Mouse (Mus musculus) erythroblast, embryonic 14.5 days (primary cell): ENCODE results near the gene Slc7a1.

Experiments
- GATA1 ChIP-seq: IDR thresholded peaks from 2 replicates; pipeline ENCODE4 v1.6.1; 2012; ENCODE audit warnings: low read length, inconsistent platforms, mixed read lengths
- TAL1 ChIP-seq: IDR thresholded peaks from 3 replicates; pipeline ENCODE4 v1.6.1; 2012; ENCODE audit warnings: low read length, inconsistent platforms, mixed read lengths

DNA sequence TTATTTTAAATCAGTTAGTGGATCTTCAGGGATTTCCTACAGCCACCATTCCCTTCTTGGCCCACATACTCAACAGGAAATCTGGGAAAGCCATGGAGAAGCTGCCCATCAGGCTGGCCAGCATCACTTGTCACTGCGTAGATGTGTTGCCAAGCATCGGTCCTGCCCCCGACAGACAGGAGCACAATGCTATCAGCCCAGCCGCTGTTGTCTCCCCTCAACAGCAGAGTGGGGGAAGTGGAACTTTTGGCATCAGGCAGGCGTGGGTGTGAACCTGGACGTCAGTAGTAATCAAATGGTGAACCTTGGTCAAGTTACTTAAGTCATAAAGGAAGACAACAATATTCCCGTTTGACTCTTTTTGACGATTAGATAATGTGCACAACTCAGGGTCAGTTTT lies 9.8 kb upstream of the Slc7a1 start:
- TF ChIP-seq GATA1 (no peak), TAL1 (no peak)
